Mouse (Mus musculus) testis, postnatal 14 days (tissue): ENCODE measurements around the gene Fbp2.
"Not testable (repeated sequence)": the region's sequence is repeated elsewhere in the genome, so short reads cannot be mapped to it uniquely, and the experiment has no call there.

Source experiments
- DNase-seq: peaks from one replicate; pipeline ENCODE4 v3.0.0; 2021; ENCODE audit warnings: low spot score

Gene Fbp2

GRCm38 (mm10) chr13:62863771-62864170 is 5.5 kb upstream of the Fbp2 start:
- no peak for DNase-seq

- DNase-seq = no peak
Measured at GRCm38 (mm10) chr13:62862875-62863274, 4.7 kb upstream of the Fbp2 start.

- no peak for DNase-seq
Measured at GRCm38 (mm10) chr13:62860068-62860467, 1.8 kb upstream of the Fbp2 start.

GRCm38 (mm10) chr13:62859251-62859650 is 1.0 kb upstream of the Fbp2 start:
- DNase-seq = not testable (repeated sequence)

- DNase-seq = no peak
Measured at GRCm38 (mm10) chr13:62856850-62857249, 1.4 kb downstream of the Fbp2 start.

- DNase-seq = peak; percentile 68
Measured at GRCm38 (mm10) chr13:62856305-62856675, 1.9 kb downstream of the Fbp2 start.

GRCm38 (mm10) chr13:62855396-62856304 is 2.6 kb downstream of the Fbp2 start:
- no peak for DNase-seq

- DNase-seq = peak; percentile 67
Measured at GRCm38 (mm10) chr13:62854666-62855065, 3.6 kb downstream of the Fbp2 start.

GRCm38 (mm10) chr13:62833341-62833740 is 24.9 kb downstream of the Fbp2 start:
- DNase-seq = peak; percentile 70

GRCm38 (mm10) chr13:62832239-62832638 is 26.0 kb downstream of the Fbp2 start:
- no peak for DNase-seq

GRCm38 (mm10) chr13:62815705-62816104 is 42.5 kb downstream of the Fbp2 start:
- DNase-seq = not testable (repeated sequence)

- DNase-seq = no peak
Measured at GRCm38 (mm10) chr13:62812713-62813112, 45.5 kb downstream of the Fbp2 start.

- not testable (repeated sequence) for DNase-seq
Measured at GRCm38 (mm10) chr13:62807981-62808380, 50.2 kb downstream of the Fbp2 start.
